Mouse (Mus musculus) limb, embryonic 14.5 days (tissue): ENCODE data around the gene Aldh3b3. TPM values are rescaled to one million over a fixed set of nuclear protein-coding genes. Genes with fewer than 3 reads are reported as not detected.

Source experiments
- ATAC-seq: fragments of 200-750 bp; cut with Nextera tagmentation; 2 replicates; pipeline ENCODE4 v1.8.0; 2017; ENCODE audit warnings: low read depth, moderate number of reproducible peaks, moderate TSS enrichment; ENCODE audit not compliant: low FRiP score
- DNase-seq: peaks from one replicate; pipeline ENCODE4 v3.0.0-alpha.2; 2015; ENCODE audit warnings: low spot score
- H3K27ac ChIP-seq: fragments of 300-500 bp; sonication (generic); replicated peaks from 2 replicates; pipeline ENCODE4 v1.5.1; 2014; ENCODE audit warnings: low read depth, mild to moderate bottlenecking, low read length, moderate library complexity, mixed read lengths
- H3K27me3 ChIP-seq: fragments of 300-500 bp; sonication (generic); 2 replicates; pipeline ENCODE4 v1.6.1; 2014; ENCODE audit warnings: low read length, mixed read lengths; ENCODE audit not compliant: control insufficient read depth, insufficient read depth
- H3K36me3 ChIP-seq: fragments of 300-500 bp; sonication (generic); 2 replicates; pipeline ENCODE4 v1.6.1; 2014; ENCODE audit warnings: mild to moderate bottlenecking, low read length, moderate library complexity, mixed read lengths; ENCODE audit not compliant: control insufficient read depth, insufficient read depth
- H3K4me1 ChIP-seq: fragments of 300-500 bp; sonication (generic); 2 replicates; pipeline ENCODE4 v1.6.1; 2014; ENCODE audit warnings: antibody characterized with exemption, low read length, mixed read lengths; ENCODE audit not compliant: control insufficient read depth, insufficient read depth
- H3K4me2 ChIP-seq: fragments of 300-500 bp; sonication (generic); replicated peaks from 2 replicates; pipeline ENCODE4 v1.6.1; 2014; ENCODE audit warnings: low read depth, mild to moderate bottlenecking, low read length, moderate library complexity; ENCODE audit not compliant: severe bottlenecking
- H3K4me3 ChIP-seq: fragments of 300-500 bp; sonication (generic); replicated peaks from 2 replicates; pipeline ENCODE4 v1.5.1; 2014; ENCODE audit warnings: low read length
- H3K9ac ChIP-seq: fragments of 300-500 bp; sonication (generic); 2 replicates; pipeline ENCODE4 v1.6.1; 2014; ENCODE audit warnings: mild to moderate bottlenecking, low read depth, low read length, moderate library complexity; ENCODE audit not compliant: severe bottlenecking
- H3K9me3 ChIP-seq: fragments of 300-500 bp; sonication (generic); 2 replicates; pipeline ENCODE4 v1.6.1; 2016; ENCODE audit warnings: low read length; ENCODE audit not compliant: control insufficient read depth
- POLR2A ChIP-seq: fragments of 200-500 bp; IDR thresholded peaks from 2 replicates; pipeline ENCODE4 v1.8.0; 2012; ENCODE audit warnings: inconsistent platforms, mild to moderate bottlenecking, moderate library complexity, borderline replicate concordance; ENCODE audit not compliant: insufficient read depth, insufficient read length; ENCODE audit errors: extremely low read depth
- WGBS: fragments of 180-500 bp; shearing (Covaris S2); extraction: QIAGEN DNeasy Blood & Tissue Kit; methylation state at CpG from one replicate; pipeline ENCODE4 v1.1.7; 2014; 5-methylcytosine and 5-hydroxymethylcytosine counted together
- polyA plus RNA-seq, 2 experiments: library from polyadenylated mRNA; depleted of rRNA in 1 of 2; stranded (reverse) in 1 of 2; unstranded in 1 of 2; fragments of >200 nt; fragmentation: Nextera tagmentation in 1 of 2; extraction: Ambion mirVana in 1 of 2; gene quantifications; 2 replicates each; pipeline versions ENCODE4 v1.2.1 to v1.2.3; 2012 to 2014

Aldh3b3 gene
- polyA plus RNA-seq, 2 experiments: 0.33 to 0.52 TPM

- H3K27ac ChIP-seq: no peak overlapping the region
- peaks cover 23% of the 10 kb centered on the region for H3K36me3 ChIP-seq
- ATAC-seq (no peak), DNase-seq (no peak)
- no peaks in the 10 kb centered on the region for H3K27me3 ChIP-seq
- no peak overlapping the region for H3K4me3 ChIP-seq
- H3K9ac ChIP-seq: peak overlapping the region; percentile 81; the same call in 1 of the 2 replicates
- 89% methylated on average over 5 of the region's 5 CpGs for WGBS
- peaks cover 12% of the 10 kb centered on the region for H3K4me1 ChIP-seq
- TF ChIP-seq POLR2A: no peak
- no peaks in the 10 kb centered on the region for H3K9me3 ChIP-seq
- H3K4me2 ChIP-seq: no peak overlapping the region
Observed at GRCm38 (mm10) chr19:4001752-4002151, 43.3 kb downstream of the Aldh3b3 start.

GRCm38 (mm10) chr19:4003112-4003511 is 44.7 kb downstream of the Aldh3b3 start, which contains the start of gene Doc2g:
Gene Doc2g, plus strand, starts transcription at chr19:4003313.
- no peak within 1 kb of the TSS for H3K4me3 ChIP-seq
- H3K27ac ChIP-seq: no peak within 1 kb of the TSS
- H3K4me2 ChIP-seq: no peak within 1 kb of the TSS
- no peaks in the 10 kb centered on the region for H3K27me3 ChIP-seq
- TF ChIP-seq POLR2A: no peak
- H3K36me3 ChIP-seq: peaks cover 37% of the 10 kb centered on the region
- peaks cover 12% of the 10 kb centered on the region for H3K4me1 ChIP-seq
- no peak for DNase-seq
- 70% methylated on average over 1 of the region's 1 CpGs for WGBS
- ATAC-seq: no peak
- no peaks in the 10 kb centered on the region for H3K9me3 ChIP-seq
- H3K9ac ChIP-seq: 0 out of 2 replicates have a peak within 1 kb of the TSS, but pooled peaks have one; percentile 5

- Histone ChIP-seq H3K27ac (no peak overlapping the region), H3K9ac (no peak overlapping the region), H3K4me1 (peaks cover 12% of the 10 kb centered on the region), H3K27me3 (no peaks in the 10 kb centered on the region), H3K9me3 (no peaks in the 10 kb centered on the region), H3K4me2 (no peak overlapping the region), H3K36me3 (peaks cover 42% of the 10 kb centered on the region), H3K4me3 (no peak overlapping the region)
- ATAC-seq (no peak), DNase-seq (no peak)
- no peak for TF ChIP-seq POLR2A
- WGBS: 66% methylated on average over 12 of the region's 12 CpGs
Observed at GRCm38 (mm10) chr19:4003641-4004040, 45.2 kb downstream of the Aldh3b3 start.

GRCm38 (mm10) chr19:4004331-4004730 is 45.9 kb downstream of the Aldh3b3 start:
- Histone ChIP-seq H3K4me3 (no peak overlapping the region), H3K27ac (no peak overlapping the region), H3K36me3 (peaks cover 48% of the 10 kb centered on the region), H3K9ac (no peak overlapping the region), H3K4me2 (no peak overlapping the region), H3K27me3 (no peaks in the 10 kb centered on the region), H3K4me1 (peaks cover 12% of the 10 kb centered on the region), H3K9me3 (no peaks in the 10 kb centered on the region)
- TF ChIP-seq POLR2A: no peak
- ATAC-seq (no peak), DNase-seq (no peak)
- WGBS: 85% methylated on average over 15 of the region's 15 CpGs

- Histone ChIP-seq H3K9ac (no peak overlapping the region), H3K36me3 (peaks cover 55% of the 10 kb centered on the region), H3K9me3 (no peaks in the 10 kb centered on the region), H3K27me3 (no peaks in the 10 kb centered on the region), H3K4me1 (peaks cover 8% of the 10 kb centered on the region), H3K4me3 (no peak overlapping the region), H3K27ac (no peak overlapping the region), H3K4me2 (no peak overlapping the region)
- TF ChIP-seq POLR2A: no peak
- 89% methylated on average over 9 of the region's 9 CpGs for WGBS
- DNase-seq (no peak), ATAC-seq (no peak)
Observed at GRCm38 (mm10) chr19:4005091-4005490, 46.6 kb downstream of the Aldh3b3 start.

GRCm38 (mm10) chr19:4005971-4006370 is 47.5 kb downstream of the Aldh3b3 start:
- Histone ChIP-seq H3K9me3 (no peaks in the 10 kb centered on the region), H3K27ac (no peak overlapping the region), H3K27me3 (no peaks in the 10 kb centered on the region), H3K4me2 (no peak overlapping the region), H3K4me3 (no peak overlapping the region), H3K9ac (no peak overlapping the region), H3K4me1 (peaks cover 6% of the 10 kb centered on the region), H3K36me3 (peaks cover 62% of the 10 kb centered on the region)
- TF ChIP-seq POLR2A: no peak
- ATAC-seq: no peak
- WGBS: 94% methylated on average over 8 of the region's 8 CpGs
- no peak for DNase-seq
